Mouse (Mus musculus) bone marrow, adult 2 months (tissue): ENCODE measurements at regions not wholly inside any gene's neighbourhood (a gene's known extent, or its start where the extent isn't known, plus 50 kb on each side); places are given as distances from the start of the nearest gene placed in this dataset.

ENCODE experiments used
- H3K27ac ChIP-seq: fragments of 200-500 bp; 2 replicates; pipeline ENCODE4 v1.5.1; 2012; ENCODE audit warnings: low read depth, mild to moderate bottlenecking, control low read depth, inconsistent platforms, low read length; ENCODE audit not compliant: control insufficient read depth, poor library complexity, insufficient read depth
- H3K4me1 ChIP-seq: fragments of 200-500 bp; 2 replicates; pipeline ENCODE4 v1.6.1; 2011; ENCODE audit warnings: low read length; ENCODE audit not compliant: control insufficient read depth, insufficient read depth
- H3K4me3 ChIP-seq: fragments of 200-500 bp; replicated peaks from 2 replicates; pipeline ENCODE3; 2011; ENCODE audit warnings: mild to moderate bottlenecking, low read depth, low read length, control low read depth; ENCODE audit not compliant: control insufficient read depth
- CTCF ChIP-seq: fragments of 200-500 bp; IDR thresholded peaks from 2 replicates; pipeline ENCODE4 v1.5.1; 2011; ENCODE audit warnings: low read length, control low read depth; ENCODE audit not compliant: control insufficient read depth, insufficient read depth
- POLR2A ChIP-seq: fragments of 200-500 bp; IDR thresholded peaks from 2 replicates; pipeline ENCODE4 v1.6.1; 2011; ENCODE audit warnings: low read depth, mild to moderate bottlenecking, control low read depth, low read length, borderline replicate concordance; ENCODE audit not compliant: control insufficient read depth
- WGBS: fragments of 180-500 bp; shearing (Covaris S2); methylation state at CpG from one replicate; pipeline ENCODE4 v1.1.7; 2018; 5-methylcytosine and 5-hydroxymethylcytosine counted together

DNA sequence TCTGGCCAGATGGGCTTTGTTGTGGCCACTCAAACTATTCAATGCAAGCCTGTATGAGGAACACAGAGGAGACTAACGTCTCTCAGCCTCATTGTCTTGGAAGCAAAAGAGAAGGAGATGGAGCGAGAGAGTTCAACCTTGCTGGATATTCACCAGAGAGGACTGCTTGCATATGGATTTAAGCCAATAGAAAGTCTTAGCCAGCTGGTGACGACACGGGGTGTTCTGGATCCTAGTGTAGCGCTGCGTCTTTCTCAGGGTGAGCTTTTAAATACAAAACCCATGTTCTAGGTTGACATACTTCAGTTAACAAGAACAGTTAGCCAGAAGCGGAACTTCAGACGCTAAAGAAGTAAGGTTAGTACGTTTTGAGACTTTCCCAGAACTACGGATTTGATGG is 174.9 kb downstream of the Plpp3 start:
- no peak for TF ChIP-seq POLR2A
- TF ChIP-seq CTCF: no peak
- Histone ChIP-seq H3K27ac (no peak overlapping the region), H3K4me1 (no peaks in the 10 kb centered on the region), H3K4me3 (no peak overlapping the region)
- 86% methylated on average over 10 of the region's 10 CpGs for WGBS

DNA sequence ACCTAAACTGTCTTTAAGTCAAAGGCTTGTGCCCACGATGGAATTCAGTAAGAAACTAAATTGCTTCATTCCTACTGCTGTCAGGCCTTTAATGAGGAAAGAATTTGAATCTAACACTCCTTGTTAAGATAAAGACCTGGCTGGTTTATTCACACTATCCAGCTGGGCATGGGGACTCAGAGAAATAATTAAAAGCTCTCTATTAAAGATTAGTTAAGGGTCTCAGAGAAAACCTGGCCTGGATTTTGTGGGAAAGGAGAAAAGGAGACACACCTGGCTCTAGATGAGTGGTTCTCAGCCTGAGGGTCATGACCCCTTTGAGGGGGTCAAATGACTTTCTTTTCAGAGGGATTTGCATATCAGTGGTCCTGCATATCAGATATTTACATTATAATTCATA is 178.7 kb downstream of the Plpp3 start:
- Histone ChIP-seq H3K4me1 (no peaks in the 10 kb centered on the region), H3K27ac (no peak overlapping the region), H3K4me3 (no peak overlapping the region)
- 64% methylated on average over 1 of the region's 1 CpGs for WGBS
- TF ChIP-seq POLR2A: no peak

DNA sequence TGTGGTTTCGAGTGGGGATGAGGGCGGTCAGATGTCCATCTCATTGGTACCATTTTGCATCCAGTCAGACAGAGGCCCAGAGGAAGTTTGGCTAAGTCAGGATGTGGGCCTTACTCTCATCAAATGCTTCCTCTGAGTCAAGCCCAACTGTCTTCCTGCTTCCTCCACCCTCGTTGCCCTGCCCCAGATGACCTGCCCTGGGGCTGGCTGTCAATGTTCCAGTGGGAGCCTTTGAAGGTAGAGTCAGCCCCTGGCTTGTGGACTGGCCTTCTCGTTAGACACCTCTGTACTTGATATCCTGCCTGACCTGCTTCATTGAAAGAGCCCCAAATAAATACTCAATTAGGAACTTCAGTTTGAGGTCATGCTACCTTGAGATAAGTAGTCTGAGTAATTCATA is 179.4 kb downstream of the Plpp3 start:
- 53% methylated on average over 4 of the region's 4 CpGs for WGBS
- Histone ChIP-seq H3K27ac (no peak overlapping the region), H3K4me1 (no peaks in the 10 kb centered on the region), H3K4me3 (no peak overlapping the region)
- no peak for TF ChIP-seq POLR2A
- no peak for TF ChIP-seq CTCF

DNA sequence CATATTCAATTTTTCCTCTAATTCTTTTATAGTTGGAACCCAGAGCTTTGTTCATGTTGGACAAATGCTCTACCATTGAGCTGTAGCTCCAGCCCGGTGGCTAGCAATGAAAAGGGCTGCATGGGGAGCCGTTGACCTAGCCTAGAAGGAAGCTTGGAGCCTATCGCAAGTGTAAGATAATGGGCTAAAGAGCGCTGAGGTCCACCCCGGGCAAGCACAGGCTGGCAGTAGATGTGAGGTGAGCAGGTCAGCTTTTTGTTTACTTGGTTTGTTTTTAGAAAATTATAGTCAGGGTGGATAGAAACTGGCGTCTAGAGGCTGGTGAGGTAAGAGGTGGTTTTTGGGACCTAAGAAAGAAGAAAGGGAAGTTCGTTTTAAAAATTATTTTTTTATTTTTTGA is 181.0 kb downstream of the Plpp3 start:
- 72% methylated on average over 7 of the region's 7 CpGs for WGBS
- TF ChIP-seq CTCF (no peak), POLR2A (no peak)
- no peaks in the 10 kb centered on the region for H3K4me1 ChIP-seq
- H3K4me3 ChIP-seq: no peak overlapping the region
- no peak overlapping the region for H3K27ac ChIP-seq

DNA sequence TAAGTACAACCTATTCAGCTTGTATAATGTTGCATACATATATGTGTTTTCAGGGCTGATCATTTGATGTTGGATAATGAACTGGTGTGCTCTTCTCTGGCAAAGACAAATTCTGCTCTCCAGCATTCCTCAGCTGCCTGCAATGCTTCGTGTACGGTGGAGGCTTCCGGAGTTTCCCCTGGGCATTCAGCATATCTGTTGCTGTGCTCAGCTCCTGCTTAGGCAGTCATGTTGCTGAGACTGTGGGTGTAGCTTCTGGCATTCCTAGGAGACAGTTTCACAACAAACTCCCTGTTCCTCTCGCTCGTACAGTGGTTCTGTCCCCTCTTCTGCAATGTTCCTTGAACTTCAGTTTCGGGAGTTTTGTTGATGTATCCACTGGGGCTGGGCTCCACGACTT is 181.7 kb downstream of the Plpp3 start:
- TF ChIP-seq POLR2A (no peak), CTCF (no peak)
- WGBS: 68% methylated on average over 7 of the region's 7 CpGs
- no peak overlapping the region for H3K4me3 ChIP-seq
- no peak overlapping the region for H3K27ac ChIP-seq
- H3K4me1 ChIP-seq: no peaks in the 10 kb centered on the region

DNA sequence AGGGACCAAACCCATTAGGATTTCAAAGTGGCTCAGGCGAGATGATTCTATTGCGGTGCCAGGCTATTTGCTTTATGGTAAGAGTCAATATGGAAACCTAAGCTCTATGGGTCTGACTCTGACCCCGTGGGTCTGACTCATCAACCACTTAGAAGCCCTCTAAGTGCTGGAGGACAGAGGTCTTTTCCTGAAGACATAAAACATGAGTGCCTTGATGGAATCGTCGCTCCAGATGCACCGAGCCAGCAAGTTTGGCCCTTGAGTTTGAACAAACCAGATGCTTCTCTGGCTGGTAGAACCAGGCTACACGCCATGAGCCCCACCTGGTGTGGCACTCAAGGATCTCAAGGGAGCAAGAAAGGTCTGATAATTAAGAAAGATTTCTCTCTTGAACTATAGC is 184.1 kb downstream of the Plpp3 start:
- no peak for TF ChIP-seq CTCF
- no peak for TF ChIP-seq POLR2A
- H3K4me3 ChIP-seq: no peak overlapping the region
- 82% methylated on average over 7 of the region's 7 CpGs for WGBS
- H3K27ac ChIP-seq: no peak overlapping the region
- H3K4me1 ChIP-seq: no peaks in the 10 kb centered on the region

DNA sequence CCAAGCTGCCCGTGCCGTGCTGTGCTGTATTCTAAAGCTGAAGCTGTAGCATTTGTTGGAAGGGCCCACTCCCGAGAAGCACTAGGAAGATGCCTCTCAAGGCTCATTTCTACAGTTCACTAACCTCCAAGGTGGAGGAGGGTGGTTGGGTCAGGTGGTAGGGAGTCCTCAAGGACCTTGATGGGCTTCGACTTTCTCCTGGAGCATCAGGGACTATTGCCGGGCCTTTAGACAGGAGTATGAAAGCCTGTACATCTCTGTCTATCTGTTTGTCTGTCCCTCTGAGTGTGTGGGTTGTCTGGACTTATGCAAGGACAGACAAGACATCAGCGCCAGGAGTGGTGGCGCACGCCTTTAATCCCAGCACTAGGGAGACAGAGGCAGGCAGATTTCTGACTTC is 189.7 kb downstream of the Plpp3 start:
- no peak overlapping the region for H3K4me3 ChIP-seq
- H3K4me1 ChIP-seq: no peaks in the 10 kb centered on the region
- WGBS: 80% methylated on average over 8 of the region's 8 CpGs
- TF ChIP-seq POLR2A (no peak), CTCF (no peak)
- no peak overlapping the region for H3K27ac ChIP-seq

DNA sequence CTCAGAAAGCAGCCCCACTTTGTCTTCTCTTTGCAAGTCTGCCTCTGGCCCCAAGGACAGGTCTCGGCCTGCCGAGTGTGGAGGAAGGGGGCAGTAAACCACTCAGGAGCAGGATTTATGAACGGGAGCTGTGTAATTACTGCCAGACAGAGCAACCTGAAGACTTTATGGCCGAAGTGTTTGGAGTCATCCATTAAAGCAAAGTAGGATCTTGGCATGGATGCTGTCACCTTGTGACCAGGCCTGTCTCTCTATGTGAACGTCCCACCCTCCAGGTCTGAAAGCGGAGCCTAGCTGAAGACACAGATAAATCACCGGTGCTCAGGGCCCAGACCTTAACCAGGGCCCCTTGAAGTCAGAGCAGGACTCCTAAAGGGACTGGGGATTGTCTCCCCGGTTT is 190.8 kb downstream of the Plpp3 start:
- WGBS: 76% methylated on average over 8 of the region's 8 CpGs
- Histone ChIP-seq H3K4me3 (no peak overlapping the region), H3K4me1 (no peaks in the 10 kb centered on the region), H3K27ac (no peak overlapping the region)
- TF ChIP-seq CTCF (no peak), POLR2A (no peak)
